Mouse (Mus musculus): ENCODE measurements at regions not wholly inside any gene's neighbourhood (a gene's known extent, or its start where the extent isn't known, plus 50 kb on each side); places are given as distances from the start of the nearest gene placed in this dataset.

DNA sequence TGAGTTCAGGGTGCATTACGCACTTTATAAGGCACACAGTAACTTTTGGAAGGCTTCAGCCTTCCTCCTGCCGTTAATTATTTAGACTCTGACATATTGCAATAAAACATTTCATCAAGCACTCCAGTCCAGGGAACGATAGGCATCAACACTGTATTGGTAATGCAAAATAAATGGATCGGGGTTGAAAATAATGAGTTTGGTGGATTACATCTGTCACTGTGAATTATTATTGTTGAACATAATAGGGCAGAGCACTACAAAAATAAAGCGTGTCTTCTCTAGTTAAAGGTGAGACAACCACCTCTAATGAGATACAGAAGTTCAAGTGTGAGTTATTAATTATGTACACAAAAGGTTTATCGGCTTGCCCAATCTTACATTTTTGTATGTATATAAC lies 593.4 kb upstream of the 4930412O13Rik start:
- no peak overlapping the region for H3K9ac ChIP-seq (ENCODE audit: control insufficient read depth, low read depth, low read length, poor library complexity, severe bottlenecking)
- no peaks in the 10 kb centered on the region for H3K27me3 ChIP-seq (ENCODE audit: control insufficient read depth in 1 of 2, insufficient read depth in 2 of 2, low read length in 2 of 2)
- H3K79me2 ChIP-seq (ENCODE audit: control insufficient read depth, insufficient read depth, low read length, poor library complexity), result no peaks in the 10 kb centered on the region
- TF ChIP-seq ZMIZ1 (IDR thresholded peaks at IDR 0.05; ENCODE audit: low read depth, low read length) (no peak), MEF2A (IDR thresholded peaks at IDR 0.05; ENCODE audit: extremely low read depth, insufficient replicate concordance, low read depth, low read length, poor library complexity, severe bottlenecking) (no peak), JUND (IDR thresholded peaks at IDR 0.05; ENCODE audit: low read depth, low read length) (no peak), SMC3 (IDR thresholded peaks at IDR 0.05; ENCODE audit: low read depth, low read length) (no peak), EP300 (IDR thresholded peaks at IDR 0.05; ENCODE audit: low read depth in 1 of 2, low read length in 2 of 2) (no peak), POLR2AphosphoS2 (IDR thresholded peaks at IDR 0.05; ENCODE audit: low read length) (no peak), NRF1 (IDR thresholded peaks at IDR 0.05; ENCODE audit: insufficient read depth, low read depth, low read length, poor library complexity, severe bottlenecking) (no peak), SIN3A (IDR thresholded peaks at IDR 0.05; ENCODE audit: low read length) (no peak), KAT2A (conservative IDR thresholded peaks at IDR 0.05; ENCODE audit: low read depth, low read length) (no peak)
- H3K4me3 ChIP-seq (ENCODE audit: control insufficient read depth in 1 of 2, insufficient read depth in 1 of 2, low read depth in 2 of 2, low read length in 2 of 2), result no peak overlapping the region
- DNase-seq (ENCODE audit: low read depth, low spot score), result no peak
- H3K36me3 ChIP-seq (ENCODE audit: control insufficient read depth in 1 of 2, insufficient read depth in 2 of 2, low read length in 2 of 2), result no peaks in the 10 kb centered on the region
- no peak overlapping the region for H3K27ac ChIP-seq (ENCODE audit: control insufficient read depth, low read depth, low read length)
- no peaks in the 10 kb centered on the region for H3K4me1 ChIP-seq (ENCODE audit: control insufficient read depth in 1 of 2, insufficient read depth in 2 of 2, low read length in 2 of 2)
- no peaks in the 10 kb centered on the region for H3K9me3 ChIP-seq (replicated peaks; ENCODE audit: insufficient read depth, low read length)

GRCm38 (mm10) chr2:9331630-9332352 lies 549.3 kb upstream of the 4930412O13Rik start:
- Histone ChIP-seq H3K9me3 (replicated peaks; ENCODE audit: insufficient read depth, low read length) (no peaks in the 10 kb centered on the region), H3K9ac (ENCODE audit: control insufficient read depth, low read depth, low read length, poor library complexity, severe bottlenecking) (no peak overlapping the region), H3K36me3 (ENCODE audit: control insufficient read depth in 1 of 2, insufficient read depth in 2 of 2, low read length in 2 of 2) (no peaks in the 10 kb centered on the region), H3K4me1 (ENCODE audit: control insufficient read depth in 1 of 2, insufficient read depth in 2 of 2, low read length in 2 of 2) (no peaks in the 10 kb centered on the region), H3K27ac (ENCODE audit: control insufficient read depth, low read depth, low read length) (no peak overlapping the region), H3K4me3 (ENCODE audit: control insufficient read depth in 1 of 2, insufficient read depth in 1 of 2, low read depth in 2 of 2, low read length in 2 of 2) (no peak overlapping the region), H3K27me3 (ENCODE audit: control insufficient read depth in 1 of 2, insufficient read depth in 2 of 2, low read length in 2 of 2) (no peaks in the 10 kb centered on the region), H3K79me2 (ENCODE audit: control insufficient read depth, insufficient read depth, low read length, poor library complexity) (no peaks in the 10 kb centered on the region)
- TF ChIP-seq CHD2 (IDR thresholded peaks at IDR 0.05; ENCODE audit: low read length) (no peak), GABPA (IDR thresholded peaks at IDR 0.05; ENCODE audit: low read depth, low read length) (no peak)
- DNase-seq (ENCODE audit: low read depth, low spot score), result no peak

DNA sequence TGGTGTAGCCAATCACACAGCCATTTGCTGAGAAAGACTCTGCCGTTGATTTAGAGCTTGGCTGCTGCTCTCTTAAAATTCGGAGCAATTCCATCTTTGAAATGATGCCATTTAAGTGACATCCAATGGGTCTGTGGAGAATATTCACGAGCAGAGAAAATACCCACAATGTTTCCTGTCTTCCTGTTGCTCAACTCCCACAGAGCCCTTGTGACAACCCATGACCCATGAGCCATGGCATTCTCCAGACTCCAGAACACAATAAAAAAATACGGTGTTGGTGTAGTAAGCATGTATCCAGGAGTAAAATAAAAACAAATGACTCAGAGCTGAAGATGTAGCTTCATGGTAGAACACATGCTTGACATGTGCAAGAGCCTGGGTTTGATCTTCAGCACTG lies 532.1 kb upstream of the 4930412O13Rik start:
- H3K4me3 ChIP-seq (ENCODE audit: control insufficient read depth in 1 of 2, insufficient read depth in 1 of 2, low read depth in 2 of 2, low read length in 2 of 2), result no peak overlapping the region
- H3K9me3 ChIP-seq (replicated peaks; ENCODE audit: insufficient read depth, low read length), result no peaks in the 10 kb centered on the region
- TF ChIP-seq SMC3 (IDR thresholded peaks at IDR 0.05; ENCODE audit: low read depth, low read length) (no peak), CHD1 (IDR thresholded peaks at IDR 0.05; ENCODE audit: low read depth, low read length) (no peak), MEF2A (IDR thresholded peaks at IDR 0.05; ENCODE audit: extremely low read depth, insufficient replicate concordance, low read depth, low read length, poor library complexity, severe bottlenecking) (no peak), CTCF (IDR thresholded peaks at IDR 0.05 in 2 of 3, conservative IDR thresholded peaks at IDR 0.05 in 1 of 3; ENCODE audit: control insufficient read depth in 1 of 3, insufficient read depth in 1 of 3, low read depth in 2 of 3, low read length in 3 of 3, poor library complexity in 1 of 3, severe bottlenecking in 1 of 3) (no peak), NELFE (IDR thresholded peaks at IDR 0.05; ENCODE audit: low read depth, low read length) (no peak), USF1 (IDR thresholded peaks at IDR 0.05; ENCODE audit: low read depth, low read length) (no peak), SIN3A (IDR thresholded peaks at IDR 0.05; ENCODE audit: low read length) (no peak), MYB (IDR thresholded peaks at IDR 0.05; ENCODE audit: low read depth, low read length) (no peak), MAX (IDR thresholded peaks at IDR 0.05; ENCODE audit: low read length) (no peak), ETS1 (IDR thresholded peaks at IDR 0.05; ENCODE audit: low read depth, low read length) (no peak), ZKSCAN1 (IDR thresholded peaks at IDR 0.05; ENCODE audit: low read depth, low read length) (no peak)
- no peaks in the 10 kb centered on the region for H3K27me3 ChIP-seq (ENCODE audit: control insufficient read depth in 1 of 2, insufficient read depth in 2 of 2, low read length in 2 of 2)
- DNase-seq (ENCODE audit: low read depth, low spot score), result no peak
- no peaks in the 10 kb centered on the region for H3K79me2 ChIP-seq (ENCODE audit: control insufficient read depth, insufficient read depth, low read length, poor library complexity)
- no peak overlapping the region for H3K27ac ChIP-seq (ENCODE audit: control insufficient read depth, low read depth, low read length)
- H3K36me3 ChIP-seq (ENCODE audit: control insufficient read depth in 1 of 2, insufficient read depth in 2 of 2, low read length in 2 of 2), result no peaks in the 10 kb centered on the region
- H3K9ac ChIP-seq (ENCODE audit: control insufficient read depth, low read depth, low read length, poor library complexity, severe bottlenecking), result no peak overlapping the region
- H3K4me1 ChIP-seq (ENCODE audit: control insufficient read depth in 1 of 2, insufficient read depth in 2 of 2, low read length in 2 of 2), result no peaks in the 10 kb centered on the region
